Mouse (Mus musculus): ENCODE data around the gene Tmem131.

DNA sequence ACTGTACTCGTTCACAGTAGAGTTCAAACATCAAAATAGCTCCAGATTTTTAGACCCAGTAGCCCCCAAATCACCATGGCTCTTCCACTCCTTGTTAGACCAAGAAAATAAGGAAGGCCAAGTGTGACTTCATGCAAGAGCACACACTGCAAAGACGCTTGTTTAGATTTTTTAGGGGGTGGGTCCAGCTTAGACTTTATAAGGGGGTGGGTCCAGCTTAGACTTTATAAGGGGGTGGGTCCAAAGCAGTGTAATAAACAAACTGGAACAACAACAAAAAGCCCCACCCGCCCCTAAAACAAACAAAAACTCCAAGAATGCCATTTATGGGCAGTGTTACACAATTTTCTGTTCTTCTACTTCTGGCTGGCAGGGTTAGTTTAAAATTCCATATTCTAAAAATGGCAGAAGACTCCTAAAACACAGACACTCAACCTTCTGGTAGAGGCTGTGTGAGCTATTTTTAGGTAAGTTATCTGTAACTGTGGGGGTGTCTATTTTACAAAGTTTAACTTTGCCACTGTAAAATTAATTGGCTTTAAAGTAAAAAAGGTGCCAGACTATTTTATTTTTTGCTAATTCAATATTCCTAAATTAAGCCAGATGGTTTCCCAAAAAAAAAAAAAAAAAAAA, 143.0 kb downstream of the Tmem131 start:
- TF ChIP-seq EP300 (IDR thresholded peaks at IDR 0.05; ENCODE audit: insufficient read depth, low read depth, low read length) (no peak), POLR2A (IDR thresholded peaks at IDR 0.05; ENCODE audit: insufficient read depth, low read depth, low read length) (no peak)
